In genomic region chr8:70409019-70409418, GRCm38 (mm10) we compare ENCODE assay signal across 10 mouse cellular contexts. TPM values are rescaled to one million over a fixed set of nuclear protein-coding genes. Genes with fewer than 3 reads are reported as not detected.
A peak's percentile ranks its signal among the peaks of the same experiment; 100 is the strongest.
DNase-seq lines count a peak whose midpoint lies in the region; ATAC-seq and TF ChIP-seq lines count a peak whose summit lies in the region.
"Had no signal": no experiment of that assay in that cellular context is flagged by ENCODE, and none has a peak within 500 bp of the region (broad histone marks: within the 10 kb centered on the region; RNA-seq: fewer than 3 reads in every experiment).

No protein-coding gene starts in this region.

- H3K27me3 ChIP-seq in heart, embryonic 13.5 days (replicated peaks), result no peaks in the 10 kb centered on the region
- H3K27me3 ChIP-seq in G1E (ENCODE audit: insufficient read depth, low read length), result no peaks in the 10 kb centered on the region
- no peaks in the 10 kb centered on the region for H3K27me3 ChIP-seq in hindbrain, embryonic 12.5 days
- H3K27me3 ChIP-seq in midbrain, embryonic 12.5 days, result no peaks in the 10 kb centered on the region

- intact Hi-C loops in heart, postnatal 25 days (cut with DNase I), result no loop called here

- WGBS in heart, embryonic 13.5 days, result 85% methylated on average over 10 of the region's 10 CpGs
- 73% methylated on average over 10 of the region's 10 CpGs for WGBS in hindbrain, embryonic 12.5 days
- WGBS in midbrain, embryonic 12.5 days, result 75% methylated on average over 10 of the region's 10 CpGs

- peaks cover 14% of the 10 kb centered on the region for H3K36me3 ChIP-seq in heart, embryonic 13.5 days
- peaks cover 77% of the 10 kb centered on the region for H3K36me3 ChIP-seq in G1E (replicated peaks)
- H3K36me3 ChIP-seq in hindbrain, embryonic 12.5 days, result peaks cover 10% of the 10 kb centered on the region
- peaks cover 10% of the 10 kb centered on the region for H3K36me3 ChIP-seq in midbrain, embryonic 12.5 days

- H3K4me1 ChIP-seq in heart, embryonic 13.5 days, result peaks cover 48% of the 10 kb centered on the region
- peaks cover 58% of the 10 kb centered on the region for H3K4me1 ChIP-seq in G1E (ENCODE audit: insufficient read depth, low read depth, low read length)
- peaks cover 36% of the 10 kb centered on the region for H3K4me1 ChIP-seq in hindbrain, embryonic 12.5 days
- peaks cover 21% of the 10 kb centered on the region for H3K4me1 ChIP-seq in midbrain, embryonic 12.5 days

- peak overlapping the region; percentile 62; the same call in 1 of the 2 replicates for H3K27ac ChIP-seq in heart, embryonic 13.5 days (replicated peaks)
- peak overlapping the region; percentile 82 for H3K27ac ChIP-seq in hindbrain, embryonic 12.5 days
- peak overlapping the region; percentile 71 for H3K27ac ChIP-seq in midbrain, embryonic 12.5 days (replicated peaks)

- H3K4me2 ChIP-seq in heart, embryonic 13.5 days, result no peak overlapping the region
- no peak overlapping the region for H3K4me2 ChIP-seq in hindbrain, embryonic 12.5 days (replicated peaks)
- no peak overlapping the region for H3K4me2 ChIP-seq in midbrain, embryonic 12.5 days (replicated peaks)

- peak overlapping the region; percentile 68 for H3K9ac ChIP-seq in heart, embryonic 13.5 days
- H3K9ac ChIP-seq in hindbrain, embryonic 12.5 days, result peak overlapping the region; percentile 37; the same call in 1 of the 2 replicates
- H3K9ac ChIP-seq in midbrain, embryonic 12.5 days (replicated peaks), result 0 out of 2 replicates have a peak overlapping the region, but pooled peaks have one; percentile 28

- H3K4me3 ChIP-seq in heart, embryonic 13.5 days, result no peak overlapping the region
- H3K4me3 ChIP-seq in G1E (ENCODE audit: low read depth, low read length), result peak overlapping the region; percentile 5; the same call in 1 of the 2 replicates
- no peak overlapping the region for H3K4me3 ChIP-seq in hindbrain, embryonic 12.5 days
- H3K4me3 ChIP-seq in midbrain, embryonic 12.5 days, result no peak overlapping the region
- H3K4me3 ChIP-seq: erythroblast, embryonic 14.5 days had no signal

- ATAC-seq in heart, embryonic 13.5 days (ENCODE audit: extremely low read depth, insufficient number of reproducible peaks, low FRiP score, low TSS enrichment), result no peak
- no peak for ATAC-seq in G1E (ENCODE audit: extremely low read depth, insufficient number of reproducible peaks, low FRiP score, poor library complexity, severe bottlenecking)
- no peak for ATAC-seq in hindbrain, embryonic 12.5 days (ENCODE audit: low FRiP score)
- no peak for ATAC-seq in midbrain, embryonic 12.5 days (ENCODE audit: low FRiP score, low read depth)

- 0 out of 2 replicates have a peak, but pooled peaks cover 5% of the 10 kb centered on the region for H3K9me3 ChIP-seq in heart, embryonic 13.5 days
- H3K9me3 ChIP-seq in G1E (replicated peaks), result peaks cover 4% of the 10 kb centered on the region
- H3K9me3 ChIP-seq in hindbrain, embryonic 12.5 days (replicated peaks), result no peaks in the 10 kb centered on the region
- H3K9me3 ChIP-seq in midbrain, embryonic 12.5 days, result no peaks in the 10 kb centered on the region

- DNase-seq in heart, postnatal 25 days (ENCODE audit: low spot score), result no peak
- DNase-seq in G1E (ENCODE audit: low spot score), result no peak
- DNase-seq in right cerebral cortex, adult 2 months (ENCODE audit: low spot score in 2 of 2), result no peak
- no peak for DNase-seq in ovary, postnatal 14 days (ENCODE audit: low spot score)
- no peak for DNase-seq in lung, postnatal 36 days
- DNase-seq: thymus, adult 18-20 months had no signal

- no peak for TF ChIP-seq CTCF in G1E (IDR thresholded peaks at IDR 0.05; ENCODE audit: low read depth, low read length)

RNA-seq across cellular contexts. Expression of gene Crtc1, which starts 30.4 kb away (rescaled TPM):
- 9.7 and 12.4 TPM in 2 replicates for polyA plus RNA-seq in heart, embryonic 13.5 days (2015; fragmentation: Nextera tagmentation; extraction: Ambion mirVana)
- total RNA-seq in heart, postnatal 25 days (2021), result 10 to 100 TPM; 10.3 to 10.6 TPM
- 15.3 and 17.9 TPM in 2 replicates for total RNA-seq in G1E (2014; fragmentation: Nextera tagmentation)
- total RNA-seq in G1E (2017), result 1.4 and 1.6 TPM in 2 replicates
- 17.6 and 18.8 TPM in 2 replicates for polyA plus RNA-seq in G1E (2012)
- 24.6 and 27.1 TPM in 2 replicates for polyA plus RNA-seq in hindbrain, embryonic 12.5 days (2016; fragmentation: Nextera tagmentation; extraction: Ambion mirVana)
- polyA plus RNA-seq in midbrain, embryonic 12.5 days (2016; fragmentation: Nextera tagmentation; extraction: Ambion mirVana), result 22.8 and 23.6 TPM in 2 replicates

RNA-seq across cellular contexts. Expression of gene Comp, which starts 35.7 kb away (rescaled TPM):
- 3.5 TPM in 2 replicates for polyA plus RNA-seq in heart, embryonic 13.5 days (2015; fragmentation: Nextera tagmentation; extraction: Ambion mirVana)
- total RNA-seq in heart, postnatal 25 days (2021), result 1 to 10 TPM; 6.1 to 7.0 TPM
- not detected in 2 replicates for total RNA-seq in G1E (2014; fragmentation: Nextera tagmentation)
- 0.06 TPM in 1 of 2 replicates, not detected in the other for total RNA-seq in G1E (2017)
- polyA plus RNA-seq in G1E (2012), result 0.14 and 0.15 TPM in 2 replicates
- 1.2 and 3.0 TPM in 2 replicates for polyA plus RNA-seq in hindbrain, embryonic 12.5 days (2016; fragmentation: Nextera tagmentation; extraction: Ambion mirVana)
- polyA plus RNA-seq in midbrain, embryonic 12.5 days (2016; fragmentation: Nextera tagmentation; extraction: Ambion mirVana), result 0.23 TPM in 1 of 2 replicates, not detected in the other
- polyA plus RNA-seq: erythroblast, embryonic 14.5 days had no signal

RNA-seq across cellular contexts. Expression of gene Upf1, which starts 55.9 kb away (rescaled TPM):
- polyA plus RNA-seq in heart, embryonic 13.5 days (2015; fragmentation: Nextera tagmentation; extraction: Ambion mirVana), result 11.3 and 12.2 TPM in 2 replicates
- 10 to 100 TPM; 43.2 to 46.3 TPM for total RNA-seq in heart, postnatal 25 days (2021)
- total RNA-seq in G1E (2014; fragmentation: Nextera tagmentation) (43.6 and 46.0 TPM in 2 replicates), G1E (2017) (22.9 and 27.5 TPM in 2 replicates)
- 155 and 156 TPM in 2 replicates for polyA plus RNA-seq in G1E (2012)
- 34.2 and 34.3 TPM in 2 replicates for polyA plus RNA-seq in hindbrain, embryonic 12.5 days (2016; fragmentation: Nextera tagmentation; extraction: Ambion mirVana)
- 32.8 and 38.0 TPM in 2 replicates for polyA plus RNA-seq in midbrain, embryonic 12.5 days (2016; fragmentation: Nextera tagmentation; extraction: Ambion mirVana)
